Mouse (Mus musculus): ENCODE data around the gene Pgap3. TPM values are rescaled to one million over a fixed set of nuclear protein-coding genes. Genes with fewer than 3 reads are reported as not detected.

Gene Pgap3
- polyA plus RNA-seq, 1 experiment from 2014 or later, result 17.6 TPM

GRCm38 (mm10) chr11:98376756-98377155 is 23.5 kb downstream of the Pgap3 start:
- H3K36me3 ChIP-seq (ENCODE audit: insufficient read depth, low read length), result peaks cover 56% of the 10 kb centered on the region
- no peaks in the 10 kb centered on the region for H3K4me1 ChIP-seq (ENCODE audit: insufficient read depth, low read length)
- ATAC-seq (ENCODE audit: low FRiP score, low TSS enrichment), result no peak
- no peak overlapping the region for H3K4me3 ChIP-seq (ENCODE audit: low read length)
- WGBS, result 75% methylated on average over 5 of the region's 5 CpGs
- no peak overlapping the region for H3K9ac ChIP-seq (replicated peaks; ENCODE audit: low read length)
- H3K4me2 ChIP-seq (replicated peaks; ENCODE audit: low read depth, low read length), result no peak overlapping the region
- H3K27ac ChIP-seq (ENCODE audit: low read length), result no peak overlapping the region
- no peaks in the 10 kb centered on the region for H3K27me3 ChIP-seq (ENCODE audit: insufficient read depth, low read length)
- H3K9me3 ChIP-seq (ENCODE audit: low read length), result no peaks in the 10 kb centered on the region

DNA sequence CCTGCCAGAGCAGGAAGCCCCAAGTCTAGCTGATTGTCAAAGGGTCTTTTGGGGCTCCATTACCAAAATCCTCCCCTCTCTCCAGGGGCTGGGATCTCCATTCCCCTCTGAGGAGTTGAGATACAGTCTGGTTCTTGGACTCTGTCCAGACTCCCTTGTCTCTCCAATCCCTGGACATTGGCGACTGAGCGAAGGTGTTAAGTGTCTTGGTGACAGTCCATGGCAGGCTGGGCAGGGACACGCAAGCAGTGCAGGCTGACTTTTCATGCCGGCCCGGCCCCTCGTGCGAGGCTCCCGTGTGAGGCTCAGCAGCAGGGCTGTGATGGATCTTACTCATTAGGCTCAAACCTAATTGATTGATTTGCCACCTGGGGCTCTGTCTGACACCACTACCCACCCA is 26.0 kb downstream of the Pgap3 start:
- Histone ChIP-seq H3K4me3 (ENCODE audit: low read length) (no peak overlapping the region), H3K36me3 (ENCODE audit: insufficient read depth, low read length) (peaks cover 45% of the 10 kb centered on the region), H3K27ac (ENCODE audit: low read length) (no peak overlapping the region), H3K9ac (replicated peaks; ENCODE audit: low read length) (no peak overlapping the region), H3K4me1 (ENCODE audit: insufficient read depth, low read length) (0 out of 2 replicates have a peak, but pooled peaks cover 3% of the 10 kb centered on the region), H3K9me3 (ENCODE audit: low read length) (no peaks in the 10 kb centered on the region), H3K27me3 (ENCODE audit: insufficient read depth, low read length) (no peaks in the 10 kb centered on the region), H3K4me2 (replicated peaks; ENCODE audit: low read depth, low read length) (no peak overlapping the region)
- WGBS, result 75% methylated on average over 8 of the region's 8 CpGs
- no peak for ATAC-seq (ENCODE audit: low FRiP score, low TSS enrichment)

GRCm38 (mm10) chr11:98373244-98373643 is 27.0 kb downstream of the Pgap3 start:
- Histone ChIP-seq H3K27ac (ENCODE audit: low read length) (no peak overlapping the region), H3K9ac (replicated peaks; ENCODE audit: low read length) (no peak overlapping the region), H3K4me3 (ENCODE audit: low read length) (no peak overlapping the region), H3K4me1 (ENCODE audit: insufficient read depth, low read length) (0 out of 2 replicates have a peak, but pooled peaks cover 3% of the 10 kb centered on the region), H3K36me3 (ENCODE audit: insufficient read depth, low read length) (peaks cover 34% of the 10 kb centered on the region), H3K4me2 (replicated peaks; ENCODE audit: low read depth, low read length) (no peak overlapping the region), H3K27me3 (ENCODE audit: insufficient read depth, low read length) (no peaks in the 10 kb centered on the region), H3K9me3 (ENCODE audit: low read length) (no peaks in the 10 kb centered on the region)
- WGBS, result 91% methylated on average over 6 of the region's 6 CpGs
- ATAC-seq (ENCODE audit: low FRiP score, low TSS enrichment), result no peak

- WGBS, result 7% methylated on average over 2 of the region's 2 CpGs
- H3K36me3 ChIP-seq (ENCODE audit: insufficient read depth, low read length), result peaks cover 26% of the 10 kb centered on the region
- no peaks in the 10 kb centered on the region for H3K9me3 ChIP-seq (ENCODE audit: low read length)
- no peak overlapping the region for H3K27ac ChIP-seq (ENCODE audit: low read length)
- no peak overlapping the region for H3K4me3 ChIP-seq (ENCODE audit: low read length)
- H3K27me3 ChIP-seq (ENCODE audit: insufficient read depth, low read length), result no peaks in the 10 kb centered on the region
- 0 out of 2 replicates have a peak, but pooled peaks cover 3% of the 10 kb centered on the region for H3K4me1 ChIP-seq (ENCODE audit: insufficient read depth, low read length)
- H3K9ac ChIP-seq (replicated peaks; ENCODE audit: low read length), result no peak overlapping the region
- no peak overlapping the region for H3K4me2 ChIP-seq (replicated peaks; ENCODE audit: low read depth, low read length)
- no peak for ATAC-seq (ENCODE audit: low FRiP score, low TSS enrichment)
These were observed 27.9 kb downstream of the Pgap3 start for GRCm38 (mm10) chr11:98372406-98372805.

- H3K9ac ChIP-seq (replicated peaks; ENCODE audit: low read length), result no peak overlapping the region
- peaks cover 20% of the 10 kb centered on the region for H3K36me3 ChIP-seq (ENCODE audit: insufficient read depth, low read length)
- 0 out of 2 replicates have a peak, but pooled peaks cover 3% of the 10 kb centered on the region for H3K4me1 ChIP-seq (ENCODE audit: insufficient read depth, low read length)
- no peak overlapping the region for H3K4me2 ChIP-seq (replicated peaks; ENCODE audit: low read depth, low read length)
- H3K9me3 ChIP-seq (ENCODE audit: low read length), result no peaks in the 10 kb centered on the region
- ATAC-seq (ENCODE audit: low FRiP score, low TSS enrichment), result no peak; the same call in 1 of the 2 replicates
- no peak overlapping the region for H3K4me3 ChIP-seq (ENCODE audit: low read length)
- 57% methylated on average over 10 of the region's 10 CpGs for WGBS
- no peaks in the 10 kb centered on the region for H3K27me3 ChIP-seq (ENCODE audit: insufficient read depth, low read length)
- no peak overlapping the region for H3K27ac ChIP-seq (ENCODE audit: low read length)
These were observed 28.6 kb downstream of the Pgap3 start for GRCm38 (mm10) chr11:98371556-98372240.

- Histone ChIP-seq H3K4me2 (replicated peaks; ENCODE audit: low read depth, low read length) (no peak overlapping the region), H3K9me3 (ENCODE audit: low read length) (no peaks in the 10 kb centered on the region), H3K27me3 (ENCODE audit: insufficient read depth, low read length) (no peaks in the 10 kb centered on the region), H3K27ac (ENCODE audit: low read length) (no peak overlapping the region), H3K9ac (replicated peaks; ENCODE audit: low read length) (no peak overlapping the region), H3K4me3 (ENCODE audit: low read length) (no peak overlapping the region), H3K4me1 (ENCODE audit: insufficient read depth, low read length) (0 out of 2 replicates have a peak, but pooled peaks cover 3% of the 10 kb centered on the region), H3K36me3 (ENCODE audit: insufficient read depth, low read length) (peaks cover 10% of the 10 kb centered on the region; the same call in 1 of the 2 replicates)
- no peak for ATAC-seq (ENCODE audit: low FRiP score, low TSS enrichment)
- WGBS, result 90% methylated on average over 2 of the region's 2 CpGs
These were observed 29.7 kb downstream of the Pgap3 start for GRCm38 (mm10) chr11:98370588-98370987.

DNA sequence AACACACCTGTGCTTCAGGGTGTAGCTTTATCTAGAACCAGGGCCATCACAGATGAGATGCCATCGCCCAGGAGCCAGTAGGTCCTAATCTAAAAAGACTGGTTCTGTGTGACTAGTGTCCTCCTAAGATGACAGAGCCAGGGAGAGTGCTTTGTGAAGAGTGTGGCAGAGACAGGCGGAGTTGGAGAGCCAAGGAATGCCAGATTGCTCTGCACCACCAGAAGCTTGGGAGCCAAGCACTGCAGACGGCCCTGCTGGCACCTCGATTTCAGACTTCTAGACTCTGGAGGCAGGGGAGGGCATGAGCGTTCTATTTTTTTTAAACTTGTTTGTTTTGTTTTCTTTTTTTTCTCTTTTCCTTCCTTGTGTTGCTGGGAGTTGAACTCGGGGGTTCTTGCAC is 31.0 kb downstream of the Pgap3 start:
- Histone ChIP-seq H3K9me3 (ENCODE audit: low read length) (no peaks in the 10 kb centered on the region), H3K36me3 (ENCODE audit: insufficient read depth, low read length) (no peaks in the 10 kb centered on the region)
- 83% methylated on average over 6 of the region's 6 CpGs for WGBS

GRCm38 (mm10) chr11:98367863-98368186 is 32.5 kb downstream of the Pgap3 start:
- ATAC-seq (ENCODE audit: low FRiP score, low TSS enrichment), result no peak
- 74% methylated on average over 7 of the region's 7 CpGs for WGBS

More for the DNA sequence above, 31.0 kb downstream of the Pgap3 start:
- ATAC-seq (ENCODE audit: low FRiP score, low TSS enrichment), result no peak
- no peak overlapping the region for H3K9ac ChIP-seq (replicated peaks; ENCODE audit: low read length)
- H3K4me2 ChIP-seq (replicated peaks; ENCODE audit: low read depth, low read length), result no peak overlapping the region
- H3K4me1 ChIP-seq (ENCODE audit: insufficient read depth, low read length), result 0 out of 2 replicates have a peak, but pooled peaks cover 3% of the 10 kb centered on the region
- no peak overlapping the region for H3K27ac ChIP-seq (ENCODE audit: low read length)
- H3K27me3 ChIP-seq (ENCODE audit: insufficient read depth, low read length), result no peaks in the 10 kb centered on the region
- H3K4me3 ChIP-seq (ENCODE audit: low read length), result no peak overlapping the region

GRCm38 (mm10) chr11:98367171-98367862 is 33.0 kb downstream of the Pgap3 start:
- Histone ChIP-seq H3K36me3 (ENCODE audit: insufficient read depth, low read length) (no peaks in the 10 kb centered on the region), H3K9me3 (ENCODE audit: low read length) (no peaks in the 10 kb centered on the region), H3K27ac (ENCODE audit: low read length) (no peak overlapping the region), H3K27me3 (ENCODE audit: insufficient read depth, low read length) (no peaks in the 10 kb centered on the region), H3K9ac (replicated peaks; ENCODE audit: low read length) (no peak overlapping the region), H3K4me1 (ENCODE audit: insufficient read depth, low read length) (peaks cover 5% of the 10 kb centered on the region; the same call in 1 of the 2 replicates), H3K4me3 (ENCODE audit: low read length) (no peak overlapping the region), H3K4me2 (replicated peaks; ENCODE audit: low read depth, low read length) (no peak overlapping the region)
- no peak for ATAC-seq (ENCODE audit: low FRiP score, low TSS enrichment)
- 68% methylated on average over 10 of the region's 10 CpGs for WGBS

More at GRCm38 (mm10) chr11:98367863-98368186, 32.5 kb downstream of the Pgap3 start:
- Histone ChIP-seq H3K4me3 (ENCODE audit: low read length) (no peak overlapping the region), H3K27me3 (ENCODE audit: insufficient read depth, low read length) (no peaks in the 10 kb centered on the region), H3K4me2 (replicated peaks; ENCODE audit: low read depth, low read length) (no peak overlapping the region), H3K4me1 (ENCODE audit: insufficient read depth, low read length) (0 out of 2 replicates have a peak, but pooled peaks cover 3% of the 10 kb centered on the region), H3K9ac (replicated peaks; ENCODE audit: low read length) (no peak overlapping the region), H3K27ac (ENCODE audit: low read length) (no peak overlapping the region), H3K9me3 (ENCODE audit: low read length) (no peaks in the 10 kb centered on the region), H3K36me3 (ENCODE audit: insufficient read depth, low read length) (no peaks in the 10 kb centered on the region)

DNA sequence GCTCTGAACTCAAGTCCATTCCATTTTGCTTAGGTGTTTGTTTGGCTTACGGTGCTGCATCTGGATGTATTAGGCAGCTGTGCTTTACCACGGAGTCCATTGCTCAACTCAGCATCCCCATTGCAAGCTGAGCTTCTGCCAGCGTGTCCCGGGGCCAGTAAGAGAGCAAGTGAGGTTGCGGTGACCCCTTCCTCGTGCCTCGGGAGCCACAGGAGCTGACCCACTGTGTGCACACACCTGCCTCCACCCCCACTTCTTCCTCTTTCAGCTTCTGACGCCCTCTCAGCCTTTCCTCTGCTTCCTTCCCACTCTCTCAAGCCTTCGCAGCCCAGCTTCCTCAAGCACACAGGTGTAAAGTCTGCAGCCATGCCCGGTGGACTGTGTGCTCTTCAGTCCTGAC is 34.0 kb downstream of the Pgap3 start:
- Histone ChIP-seq H3K27ac (ENCODE audit: low read length) (no peak overlapping the region), H3K4me2 (replicated peaks; ENCODE audit: low read depth, low read length) (no peak overlapping the region), H3K36me3 (ENCODE audit: insufficient read depth, low read length) (no peaks in the 10 kb centered on the region), H3K27me3 (ENCODE audit: insufficient read depth, low read length) (no peaks in the 10 kb centered on the region), H3K9me3 (ENCODE audit: low read length) (no peaks in the 10 kb centered on the region), H3K4me3 (ENCODE audit: low read length) (no peak overlapping the region), H3K9ac (replicated peaks; ENCODE audit: low read length) (no peak overlapping the region), H3K4me1 (ENCODE audit: insufficient read depth, low read length) (peaks cover 12% of the 10 kb centered on the region)
- 72% methylated on average over 10 of the region's 10 CpGs for WGBS
- no peak for ATAC-seq (ENCODE audit: low FRiP score, low TSS enrichment)
